Mouse (Mus musculus) stomach, embryonic 15.5 days (tissue): ENCODE measurements around the gene Tyms. TPM values are rescaled to one million over a fixed set of nuclear protein-coding genes. Genes with fewer than 3 reads are reported as not detected.
A peak's percentile ranks its signal among the peaks of the same experiment; 100 is the strongest.

Experiments used
- ATAC-seq: fragments of 200-750 bp; cut with Nextera tagmentation; 2 replicates; pipeline ENCODE4 v1.8.0; 2017; ENCODE audit warnings: low read depth, moderate number of reproducible peaks, moderate TSS enrichment; ENCODE audit not compliant: insufficient read depth, low FRiP score
- H3K27ac ChIP-seq: fragments of 300-500 bp; sonication (generic); 2 replicates; pipeline ENCODE4 v1.5.1; 2015; ENCODE audit warnings: mild to moderate bottlenecking, inconsistent platforms
- H3K27me3 ChIP-seq: fragments of 300-500 bp; sonication (generic); replicated peaks from 2 replicates; pipeline ENCODE4 v1.6.1; 2015; ENCODE audit warnings: inconsistent platforms
- H3K36me3 ChIP-seq: fragments of 300-500 bp; sonication (generic); 2 replicates; pipeline ENCODE4 v1.6.1; 2015; ENCODE audit warnings: inconsistent platforms
- H3K4me1 ChIP-seq: fragments of 300-500 bp; sonication (generic); 2 replicates; pipeline ENCODE4 v1.6.1; 2015; ENCODE audit warnings: inconsistent platforms
- H3K4me2 ChIP-seq: fragments of 300-500 bp; sonication (generic); 2 replicates; pipeline ENCODE4 v1.6.1; 2015; ENCODE audit warnings: mild to moderate bottlenecking, inconsistent platforms
- H3K4me3 ChIP-seq: fragments of 300-500 bp; sonication (generic); replicated peaks from 2 replicates; pipeline ENCODE4 v1.5.1; 2015; ENCODE audit warnings: inconsistent platforms
- H3K9ac ChIP-seq: fragments of 300-500 bp; sonication (generic); 2 replicates; pipeline ENCODE4 v1.6.1; 2015; ENCODE audit warnings: inconsistent platforms
- H3K9me3 ChIP-seq: fragments of 300-500 bp; sonication (generic); 2 replicates; pipeline ENCODE4 v1.6.1; 2016; ENCODE audit warnings: inconsistent platforms
- WGBS: fragments of 180-500 bp; shearing (Covaris S2); methylation state at CpG from one replicate; pipeline ENCODE4 v1.1.7; 2015; 5-methylcytosine and 5-hydroxymethylcytosine counted together
- polyA plus RNA-seq: library from polyadenylated mRNA; unstranded; fragments of >200 nt; fragmentation: Nextera tagmentation; extraction: Ambion mirVana; gene quantifications from 2 replicates; pipeline ENCODE4 v1.2.1, GENCODE M21; 2015

The Tyms gene
- 240 and 284 TPM in 2 replicates for polyA plus RNA-seq

GRCm38 (mm10) chr5:30072825-30073821 is at the start of gene Tyms:
TSS of gene Tyms (minus strand) at chr5:30073617.
- 2% methylated on average over 45 of the region's 45 CpGs for WGBS
- 0 out of 2 replicates have a peak, but pooled peaks cover 3% of the 10 kb centered on the region for H3K4me1 ChIP-seq
- peak within 1 kb of the TSS; percentile 40 for H3K9ac ChIP-seq
- no peaks in the 10 kb centered on the region for H3K27me3 ChIP-seq
- H3K36me3 ChIP-seq = peaks cover 15% of the 10 kb centered on the region; the same call in 1 of the 2 replicates
- ATAC-seq = peak; percentile 93
- no peaks in the 10 kb centered on the region for H3K9me3 ChIP-seq
- peak within 1 kb of the TSS; percentile 68 for H3K4me3 ChIP-seq
- H3K27ac ChIP-seq = peak within 1 kb of the TSS; percentile 81
- peak within 1 kb of the TSS; percentile 61 for H3K4me2 ChIP-seq

GRCm38 (mm10) chr5:30122481-30122880 is 49.1 kb upstream of the Tyms start:
- H3K9ac ChIP-seq = no peak overlapping the region
- no peak for ATAC-seq
- no peaks in the 10 kb centered on the region for H3K27me3 ChIP-seq
- no peak overlapping the region for H3K27ac ChIP-seq
- WGBS = 88% methylated on average over 6 of the region's 6 CpGs
- no peaks in the 10 kb centered on the region for H3K9me3 ChIP-seq
- no peaks in the 10 kb centered on the region for H3K4me1 ChIP-seq
- H3K36me3 ChIP-seq = peaks cover 73% of the 10 kb centered on the region
- H3K4me2 ChIP-seq = no peak overlapping the region
- H3K4me3 ChIP-seq = no peak overlapping the region

GRCm38 (mm10) chr5:30120106-30120505 is 46.7 kb upstream of the Tyms start:
- no peaks in the 10 kb centered on the region for H3K9me3 ChIP-seq
- no peak overlapping the region for H3K4me3 ChIP-seq
- peaks cover 53% of the 10 kb centered on the region for H3K36me3 ChIP-seq
- H3K27ac ChIP-seq = no peak overlapping the region
- 84% methylated on average over 7 of the region's 7 CpGs for WGBS
- no peaks in the 10 kb centered on the region for H3K4me1 ChIP-seq
- no peak overlapping the region for H3K9ac ChIP-seq
- no peak for ATAC-seq
- H3K4me2 ChIP-seq = no peak overlapping the region
- H3K27me3 ChIP-seq = peaks cover 7% of the 10 kb centered on the region; the same call in 1 of the 2 replicates

GRCm38 (mm10) chr5:30119163-30119562 is 45.7 kb upstream of the Tyms start:
- ATAC-seq = no peak
- Histone ChIP-seq H3K27me3 (peaks cover 15% of the 10 kb centered on the region; the same call in 1 of the 2 replicates), H3K9ac (no peak overlapping the region), H3K36me3 (peaks cover 45% of the 10 kb centered on the region), H3K9me3 (no peaks in the 10 kb centered on the region), H3K4me1 (0 out of 2 replicates have a peak, but pooled peaks cover 6% of the 10 kb centered on the region), H3K4me3 (no peak overlapping the region), H3K27ac (no peak overlapping the region), H3K4me2 (no peak overlapping the region)
- WGBS = 86% methylated on average over 6 of the region's 6 CpGs

- WGBS = 73% methylated on average over 1 of the region's 1 CpGs
- Histone ChIP-seq H3K36me3 (peaks cover 42% of the 10 kb centered on the region), H3K4me2 (no peak overlapping the region), H3K4me1 (peaks cover 11% of the 10 kb centered on the region; the same call in 1 of the 2 replicates), H3K9me3 (no peaks in the 10 kb centered on the region), H3K4me3 (no peak overlapping the region), H3K9ac (no peak overlapping the region), H3K27ac (no peak overlapping the region), H3K27me3 (peaks cover 25% of the 10 kb centered on the region; the same call in 1 of the 2 replicates)
- no peak for ATAC-seq
Measured at GRCm38 (mm10) chr5:30118018-30118417, 44.6 kb upstream of the Tyms start.

- ATAC-seq = no peak
- Histone ChIP-seq H3K4me1 (peaks cover 23% of the 10 kb centered on the region), H3K27me3 (peaks cover 32% of the 10 kb centered on the region), H3K9ac (no peak overlapping the region), H3K36me3 (peaks cover 24% of the 10 kb centered on the region; the same call in 1 of the 2 replicates), H3K27ac (no peak overlapping the region), H3K9me3 (no peaks in the 10 kb centered on the region), H3K4me2 (no peak overlapping the region), H3K4me3 (no peak overlapping the region)
- WGBS = 38% methylated on average over 10 of the region's 10 CpGs
Measured at GRCm38 (mm10) chr5:30115718-30116117, 42.3 kb upstream of the Tyms start.

GRCm38 (mm10) chr5:30114761-30115140 is 41.3 kb upstream of the Tyms start:
- Histone ChIP-seq H3K9me3 (no peaks in the 10 kb centered on the region), H3K27me3 (peaks cover 32% of the 10 kb centered on the region), H3K4me1 (peaks cover 29% of the 10 kb centered on the region), H3K9ac (peak overlapping the region; percentile 30; the same call in 1 of the 2 replicates), H3K36me3 (peaks cover 15% of the 10 kb centered on the region; the same call in 1 of the 2 replicates), H3K4me2 (peak overlapping the region; percentile 94), H3K4me3 (peak overlapping the region; percentile 56), H3K27ac (no peak overlapping the region)
- no peak for ATAC-seq
- WGBS = under 1% methylated on average over 28 of the region's 28 CpGs

- peaks cover 32% of the 10 kb centered on the region for H3K27me3 ChIP-seq
- peak overlapping the region; percentile 94 for H3K4me2 ChIP-seq
- H3K4me1 ChIP-seq = peaks cover 29% of the 10 kb centered on the region
- H3K36me3 ChIP-seq = peaks cover 12% of the 10 kb centered on the region; the same call in 1 of the 2 replicates
- H3K9ac ChIP-seq = peak overlapping the region; percentile 30; the same call in 1 of the 2 replicates
- H3K27ac ChIP-seq = no peak overlapping the region
- ATAC-seq = peak; percentile 54
- 1% methylated on average over 103 of the region's 103 CpGs for WGBS
- no peaks in the 10 kb centered on the region for H3K9me3 ChIP-seq
- H3K4me3 ChIP-seq = peak overlapping the region; percentile 56
Measured at GRCm38 (mm10) chr5:30113881-30114760, 40.7 kb upstream of the Tyms start.

- Histone ChIP-seq H3K36me3 (no peaks in the 10 kb centered on the region), H3K4me1 (peaks cover 29% of the 10 kb centered on the region), H3K9me3 (no peaks in the 10 kb centered on the region), H3K4me3 (no peak overlapping the region), H3K27ac (no peak overlapping the region), H3K27me3 (peaks cover 38% of the 10 kb centered on the region), H3K4me2 (no peak overlapping the region), H3K9ac (no peak overlapping the region)
- no peak for ATAC-seq
- 76% methylated on average over 3 of the region's 3 CpGs for WGBS
Measured at GRCm38 (mm10) chr5:30112533-30113068, 39.2 kb upstream of the Tyms start.

GRCm38 (mm10) chr5:30111771-30112170 is 38.4 kb upstream of the Tyms start:
- WGBS = 66% methylated on average over 3 of the region's 3 CpGs
- ATAC-seq = no peak
- Histone ChIP-seq H3K4me1 (peaks cover 29% of the 10 kb centered on the region), H3K9me3 (no peaks in the 10 kb centered on the region), H3K27me3 (peaks cover 46% of the 10 kb centered on the region), H3K27ac (no peak overlapping the region), H3K9ac (no peak overlapping the region), H3K36me3 (no peaks in the 10 kb centered on the region), H3K4me2 (no peak overlapping the region), H3K4me3 (no peak overlapping the region; the same call in 1 of the 2 replicates)

GRCm38 (mm10) chr5:30111126-30111525 is 37.7 kb upstream of the Tyms start:
- peaks cover 53% of the 10 kb centered on the region for H3K27me3 ChIP-seq
- no peaks in the 10 kb centered on the region for H3K9me3 ChIP-seq
- H3K27ac ChIP-seq = no peak overlapping the region
- peak overlapping the region; percentile 26; the same call in 1 of the 2 replicates for H3K4me3 ChIP-seq
- no peaks in the 10 kb centered on the region for H3K36me3 ChIP-seq
- ATAC-seq = peak; percentile 45; the same call in 1 of the 2 replicates
- peaks cover 29% of the 10 kb centered on the region for H3K4me1 ChIP-seq
- no peak overlapping the region for H3K9ac ChIP-seq
- WGBS = 3% methylated on average over 18 of the region's 18 CpGs
- H3K4me2 ChIP-seq = peak overlapping the region; percentile 50
